Mouse (Mus musculus) kidney, adult 2 months (tissue): ENCODE data around the gene Myh7.

ENCODE experiments used
- CTCF ChIP-seq: fragments of 200-500 bp; conservative IDR thresholded peaks from 2 replicates; pipeline ENCODE4 v1.5.1; 2011; ENCODE audit warnings: low read depth, mild to moderate bottlenecking, control low read depth, low read length, moderate library complexity, mixed read lengths; ENCODE audit not compliant: insufficient read depth, insufficient read length
- POLR2A ChIP-seq: fragments of 200-500 bp; IDR thresholded peaks from one replicate; pipeline ENCODE4 v1.6.1; 2011; ENCODE audit warnings: low read depth, low read length, control low read depth

DNA sequence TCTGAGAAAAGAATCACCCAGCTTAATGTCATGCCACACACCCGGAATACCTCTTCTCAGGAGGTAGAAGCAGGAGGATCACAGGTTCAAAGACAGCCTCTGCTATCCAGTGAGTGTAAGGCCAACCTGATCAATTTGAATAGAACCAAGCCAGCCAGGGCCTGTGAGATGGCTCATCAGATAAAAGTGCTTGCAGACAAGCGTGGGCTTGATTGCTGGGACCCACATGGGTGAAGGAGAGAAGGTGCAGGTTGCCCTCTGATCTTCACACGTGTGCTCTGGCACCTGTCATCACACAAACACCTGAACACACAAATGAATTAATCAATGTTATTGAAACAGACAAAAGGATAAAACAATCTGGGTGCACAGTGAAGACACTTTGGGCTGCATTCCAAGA lies 12.1 kb upstream of the Myh7 start:
- no peak for TF ChIP-seq POLR2A
- TF ChIP-seq CTCF, result no peak
